Mouse (Mus musculus): Measurements from ENCODE around the gene Plcb4. TPM values are rescaled to one million over a fixed set of nuclear protein-coding genes. Genes with fewer than 3 reads are reported as not detected.

Plcb4 gene
- polyA plus RNA-seq, 1 experiment from 2014 or later, result 32.8 TPM

GRCm38 (mm10) chr2:135677601-135678000, 18.8 kb downstream of the Plcb4 start:
- H3K9me3 ChIP-seq, result no peaks in the 10 kb centered on the region
- no peak overlapping the region for H3K9ac ChIP-seq
- H3K27me3 ChIP-seq (replicated peaks), result no peaks in the 10 kb centered on the region
- H3K4me3 ChIP-seq, result no peak overlapping the region
- no peaks in the 10 kb centered on the region for H3K36me3 ChIP-seq
- no peak for ATAC-seq (ENCODE audit: low FRiP score, low read depth)
- H3K4me1 ChIP-seq, result no peaks in the 10 kb centered on the region
- H3K4me2 ChIP-seq (replicated peaks), result no peak overlapping the region
- WGBS, result 73% methylated on average over 5 of the region's 5 CpGs
- H3K27ac ChIP-seq, result no peak overlapping the region

- no peak overlapping the region for H3K4me2 ChIP-seq (replicated peaks)
- no peaks in the 10 kb centered on the region for H3K9me3 ChIP-seq
- no peak overlapping the region for H3K27ac ChIP-seq
- no peaks in the 10 kb centered on the region for H3K27me3 ChIP-seq (replicated peaks)
- no peaks in the 10 kb centered on the region for H3K36me3 ChIP-seq
- 75% methylated on average over 8 of the region's 8 CpGs for WGBS
- no peaks in the 10 kb centered on the region for H3K4me1 ChIP-seq
- ATAC-seq (ENCODE audit: low FRiP score, low read depth), result no peak
- H3K9ac ChIP-seq, result no peak overlapping the region
- no peak overlapping the region for H3K4me3 ChIP-seq
These were observed 21.2 kb downstream of the Plcb4 start for GRCm38 (mm10) chr2:135680001-135680400.

DNA sequence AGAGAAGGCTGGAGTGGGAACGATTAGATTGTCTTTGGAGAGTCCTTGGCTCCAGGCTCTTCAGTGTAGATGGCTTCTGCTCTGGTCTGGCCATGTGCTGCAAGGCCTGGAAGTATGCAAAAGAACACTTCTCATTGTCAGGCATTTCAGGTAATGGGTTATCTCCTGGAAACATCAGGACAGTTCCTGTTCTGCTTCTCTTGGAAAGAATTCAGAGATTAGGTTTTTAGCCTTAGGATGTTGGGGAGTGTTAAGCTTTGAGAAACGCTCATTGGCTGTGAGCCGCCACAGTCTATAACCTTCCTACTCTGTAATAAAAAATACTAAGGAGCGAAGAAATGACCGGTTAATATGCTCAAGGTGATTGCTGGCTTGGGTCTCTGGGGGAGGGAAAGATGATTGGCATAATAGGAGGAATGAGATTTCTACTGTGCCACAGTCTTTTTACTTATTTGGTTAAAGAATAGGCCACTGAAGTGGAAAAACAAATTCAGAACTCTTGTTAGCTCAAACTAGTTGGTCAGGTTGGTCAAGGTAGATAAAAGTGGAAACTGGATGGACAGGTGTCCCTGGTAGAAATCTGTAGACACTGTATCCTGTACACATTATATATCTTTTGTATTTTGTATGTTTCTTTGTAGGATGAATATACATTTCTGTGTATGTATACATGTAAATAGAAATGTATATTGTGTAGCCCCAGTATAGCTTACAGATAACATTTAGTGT, 21.8 kb downstream of the Plcb4 start:
- 90% methylated on average over 5 of the region's 5 CpGs for WGBS
- H3K4me1 ChIP-seq, result no peaks in the 10 kb centered on the region
- H3K9ac ChIP-seq, result no peak overlapping the region
- no peaks in the 10 kb centered on the region for H3K36me3 ChIP-seq
- H3K27ac ChIP-seq, result no peak overlapping the region
- H3K9me3 ChIP-seq, result no peaks in the 10 kb centered on the region
- H3K4me2 ChIP-seq (replicated peaks), result no peak overlapping the region
- no peak for ATAC-seq (ENCODE audit: low FRiP score, low read depth)
- no peaks in the 10 kb centered on the region for H3K27me3 ChIP-seq (replicated peaks)
- H3K4me3 ChIP-seq, result no peak overlapping the region

DNA sequence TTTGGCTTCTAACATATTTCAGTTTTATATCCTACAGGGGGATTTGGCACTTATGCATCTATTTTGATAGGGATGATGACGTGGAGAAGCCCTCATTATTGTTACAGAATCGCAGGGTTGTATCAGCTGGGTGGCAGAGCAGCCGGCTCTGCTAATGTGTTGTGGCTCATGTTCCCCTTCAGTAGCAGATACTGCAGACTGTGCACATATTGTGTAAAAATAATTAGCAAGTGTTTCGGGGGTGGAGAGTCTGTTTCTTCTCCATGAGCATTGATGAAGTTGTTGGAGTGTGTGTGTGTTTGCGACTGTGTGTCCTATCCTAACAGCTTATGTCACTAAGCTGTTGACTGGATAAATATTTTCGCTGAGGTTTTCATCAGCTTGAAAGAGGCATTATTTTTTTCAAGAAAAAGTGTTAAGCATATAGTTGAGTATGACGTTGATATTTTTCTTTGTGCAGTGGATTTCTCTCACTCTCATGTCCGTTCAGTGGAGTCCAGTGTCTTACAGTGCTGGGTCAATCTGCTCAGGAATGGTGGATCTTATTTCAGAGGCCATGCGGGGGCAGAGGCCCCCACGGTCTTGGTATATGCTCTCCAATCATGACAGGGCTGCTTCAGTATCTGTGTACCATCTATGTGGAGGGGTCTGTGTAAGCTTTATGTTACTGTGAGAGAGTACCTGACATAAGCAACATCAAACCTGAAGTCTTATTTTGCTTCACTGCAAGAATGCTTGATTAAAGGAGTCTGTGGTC, 25.1 kb downstream of the Plcb4 start:
- H3K9me3 ChIP-seq, result no peaks in the 10 kb centered on the region
- no peak for ATAC-seq (ENCODE audit: low FRiP score, low read depth)
- H3K4me3 ChIP-seq, result no peak overlapping the region
- 86% methylated on average over 10 of the region's 10 CpGs for WGBS
- H3K27me3 ChIP-seq (replicated peaks), result no peaks in the 10 kb centered on the region
- H3K9ac ChIP-seq, result no peak overlapping the region
- H3K27ac ChIP-seq, result no peak overlapping the region
- no peak overlapping the region for H3K4me2 ChIP-seq (replicated peaks)
- H3K36me3 ChIP-seq, result no peaks in the 10 kb centered on the region
- no peaks in the 10 kb centered on the region for H3K4me1 ChIP-seq

DNA sequence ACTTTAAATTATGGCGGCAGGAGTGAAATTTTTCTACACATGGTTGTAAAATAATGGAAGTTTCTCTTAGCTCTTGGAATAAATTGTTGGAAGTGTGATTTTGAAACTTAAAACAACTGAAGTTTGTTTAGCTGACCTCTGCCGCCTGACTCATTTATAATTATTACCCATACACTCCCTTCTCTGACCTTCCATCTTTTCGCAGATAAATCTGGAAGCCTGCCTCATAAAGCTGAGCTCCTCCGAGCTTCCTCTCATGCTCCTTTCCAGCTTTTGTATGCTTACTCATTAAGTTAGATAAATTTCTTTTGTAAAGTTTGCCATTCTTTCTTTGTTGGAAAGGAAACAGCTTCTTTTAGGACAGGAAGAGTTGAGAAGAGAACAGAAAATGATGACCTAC, 27.9 kb downstream of the Plcb4 start:
- H3K4me1 ChIP-seq, result no peaks in the 10 kb centered on the region
- H3K4me3 ChIP-seq, result no peak overlapping the region
- H3K27me3 ChIP-seq (replicated peaks), result no peaks in the 10 kb centered on the region
- 84% methylated on average over 4 of the region's 4 CpGs for WGBS
- no peak overlapping the region for H3K9ac ChIP-seq
- no peak overlapping the region for H3K27ac ChIP-seq
- H3K9me3 ChIP-seq, result no peaks in the 10 kb centered on the region
- H3K36me3 ChIP-seq, result no peaks in the 10 kb centered on the region
- no peak overlapping the region for H3K4me2 ChIP-seq (replicated peaks)
- ATAC-seq (ENCODE audit: low FRiP score, low read depth), result no peak

DNA sequence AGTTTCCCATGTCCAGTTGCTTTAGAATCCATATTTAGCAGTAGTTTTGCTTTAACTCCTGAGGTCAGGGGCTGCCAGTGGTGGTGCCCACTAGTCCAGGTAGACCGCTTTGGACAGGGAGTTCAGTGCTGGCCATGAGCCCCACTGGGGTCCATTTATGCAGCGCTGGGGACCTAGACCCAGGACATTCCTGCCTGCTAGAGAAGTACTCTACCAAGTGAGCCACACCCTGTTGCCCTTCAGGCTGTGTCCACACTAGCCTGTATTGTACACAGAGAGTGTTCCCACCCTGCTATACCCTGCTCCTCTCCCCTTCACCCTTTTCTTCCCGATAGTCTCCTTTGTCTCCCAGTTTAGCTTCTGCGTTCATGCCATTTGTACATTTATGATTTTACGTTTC, 28.8 kb downstream of the Plcb4 start:
- WGBS, result 89% methylated on average over 5 of the region's 5 CpGs
- H3K4me2 ChIP-seq (replicated peaks), result no peak overlapping the region

GRCm38 (mm10) chr2:135692568-135693488, 34.0 kb downstream of the Plcb4 start:
- WGBS, result 69% methylated on average over 12 of the region's 12 CpGs
- no peak for ATAC-seq (ENCODE audit: low FRiP score, low read depth)
- no peaks in the 10 kb centered on the region for H3K36me3 ChIP-seq

More for the DNA sequence above, 28.8 kb downstream of the Plcb4 start:
- Histone ChIP-seq H3K4me3 (no peak overlapping the region), H3K9me3 (no peaks in the 10 kb centered on the region), H3K27ac (no peak overlapping the region), H3K4me1 (peaks cover 3% of the 10 kb centered on the region; the same call in 1 of the 2 replicates), H3K36me3 (no peaks in the 10 kb centered on the region), H3K9ac (no peak overlapping the region), H3K27me3 (replicated peaks) (no peaks in the 10 kb centered on the region)
- no peak for ATAC-seq (ENCODE audit: low FRiP score, low read depth)

DNA sequence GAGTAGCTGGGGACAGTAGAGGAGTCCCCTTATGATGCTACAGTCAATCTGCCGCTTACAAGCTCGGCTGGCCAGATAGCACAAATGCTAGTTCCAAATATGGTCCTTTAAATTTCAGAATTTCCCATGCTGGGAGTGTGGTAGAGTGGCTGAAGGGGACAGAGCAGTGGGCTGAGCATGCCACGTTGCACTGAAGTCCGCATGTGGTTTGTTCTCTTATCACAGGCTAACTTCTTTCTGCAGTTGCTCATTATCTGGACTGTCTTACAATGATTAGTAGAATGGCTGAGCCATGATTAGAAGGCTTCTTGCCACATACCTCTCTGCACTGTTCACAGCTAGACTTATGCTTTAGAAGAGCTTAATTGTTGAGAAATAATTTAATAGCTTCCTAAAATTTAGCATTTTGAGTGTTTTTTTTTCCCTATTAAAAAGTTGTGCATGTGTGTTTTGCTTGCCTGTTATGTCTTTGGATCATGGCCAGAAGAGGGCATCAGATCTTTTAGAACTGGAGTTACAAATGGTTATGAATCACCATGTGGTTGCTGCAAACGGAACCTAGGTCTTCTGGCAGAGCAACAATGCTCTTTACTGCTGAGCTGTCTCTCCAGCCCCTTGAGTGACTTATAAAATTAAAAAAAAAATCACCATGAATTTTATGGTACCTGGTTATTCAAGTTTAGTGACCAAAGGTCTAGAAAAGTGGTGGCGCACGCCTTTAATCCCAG, 42.0 kb downstream of the Plcb4 start:
- Histone ChIP-seq H3K27ac (no peak overlapping the region), H3K36me3 (no peaks in the 10 kb centered on the region), H3K9ac (no peak overlapping the region), H3K4me3 (no peak overlapping the region), H3K27me3 (replicated peaks) (no peaks in the 10 kb centered on the region), H3K4me2 (replicated peaks) (no peak overlapping the region), H3K4me1 (no peaks in the 10 kb centered on the region), H3K9me3 (no peaks in the 10 kb centered on the region)
- 91% methylated on average over 7 of the region's 7 CpGs for WGBS
- ATAC-seq (ENCODE audit: low FRiP score, low read depth), result no peak

More at GRCm38 (mm10) chr2:135692568-135693488, 34.0 kb downstream of the Plcb4 start:
- Histone ChIP-seq H3K4me1 (peaks cover 5% of the 10 kb centered on the region; the same call in 1 of the 2 replicates), H3K27me3 (replicated peaks) (no peaks in the 10 kb centered on the region), H3K4me2 (replicated peaks) (no peak overlapping the region), H3K27ac (no peak overlapping the region), H3K9me3 (no peaks in the 10 kb centered on the region), H3K4me3 (no peak overlapping the region), H3K9ac (no peak overlapping the region)

DNA sequence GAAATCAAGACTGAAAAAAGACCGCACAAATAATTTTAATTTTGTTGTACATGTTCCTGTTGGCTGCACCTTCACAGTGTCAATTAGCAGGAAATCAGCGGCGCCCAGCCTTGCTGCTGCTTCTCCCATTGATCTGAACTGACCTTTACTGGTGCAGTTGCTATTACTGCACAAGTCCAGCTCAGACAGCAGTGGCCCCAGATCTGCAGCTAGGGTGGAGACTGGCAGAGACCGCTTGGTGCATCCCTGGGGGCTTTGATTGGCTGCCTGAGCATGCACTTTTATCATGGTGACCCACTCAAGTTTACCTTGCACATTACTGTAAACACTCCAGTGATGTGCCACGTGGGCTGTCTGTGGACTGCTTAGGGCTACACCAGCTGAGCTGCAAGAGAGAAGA, 45.9 kb downstream of the Plcb4 start:
- no peak overlapping the region for H3K4me3 ChIP-seq
- H3K4me2 ChIP-seq (replicated peaks), result no peak overlapping the region
- H3K27me3 ChIP-seq (replicated peaks), result no peaks in the 10 kb centered on the region
- no peak overlapping the region for H3K9ac ChIP-seq
- no peaks in the 10 kb centered on the region for H3K4me1 ChIP-seq
- no peaks in the 10 kb centered on the region for H3K9me3 ChIP-seq
- no peak for ATAC-seq (ENCODE audit: low FRiP score, low read depth)
- no peaks in the 10 kb centered on the region for H3K36me3 ChIP-seq
- H3K27ac ChIP-seq, result no peak overlapping the region
- 93% methylated on average over 5 of the region's 5 CpGs for whole genome bisulfite sequencing

GRCm38 (mm10) chr2:135707305-135707704, 48.5 kb downstream of the Plcb4 start:
- H3K27ac ChIP-seq, result no peak overlapping the region
- H3K4me1 ChIP-seq, result peaks cover 13% of the 10 kb centered on the region
- H3K9me3 ChIP-seq, result no peaks in the 10 kb centered on the region
- H3K27me3 ChIP-seq (replicated peaks), result no peaks in the 10 kb centered on the region
- no peaks in the 10 kb centered on the region for H3K36me3 ChIP-seq
- no peak for ATAC-seq (ENCODE audit: low FRiP score, low read depth)
- H3K4me2 ChIP-seq (replicated peaks), result no peak overlapping the region
- H3K4me3 ChIP-seq, result no peak overlapping the region
- WGBS, result 95% methylated on average over 2 of the region's 2 CpGs
- no peak overlapping the region for H3K9ac ChIP-seq

DNA sequence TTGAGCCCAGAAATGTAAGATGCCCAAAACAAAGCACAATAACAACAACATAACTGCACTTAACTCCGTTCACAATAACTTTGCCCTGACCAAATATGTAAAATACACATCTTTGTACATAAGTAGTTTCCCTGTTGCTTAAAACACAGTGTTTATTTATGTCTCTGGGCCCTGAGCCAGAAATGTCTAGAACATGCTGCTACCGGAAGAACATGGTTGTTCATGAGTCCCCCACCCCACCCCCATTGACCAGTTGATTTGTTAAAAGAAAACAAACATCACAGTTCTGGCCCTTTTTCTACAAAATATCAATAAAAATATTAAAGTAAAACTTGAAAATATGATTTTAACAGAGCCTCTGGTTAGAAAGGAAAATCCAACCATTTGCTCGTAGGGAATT, 49.6 kb downstream of the Plcb4 start:
- Histone ChIP-seq H3K9ac (no peak overlapping the region), H3K27me3 (replicated peaks) (no peaks in the 10 kb centered on the region), H3K36me3 (no peaks in the 10 kb centered on the region), H3K9me3 (no peaks in the 10 kb centered on the region), H3K4me1 (peaks cover 21% of the 10 kb centered on the region), H3K4me3 (no peak overlapping the region), H3K27ac (no peak overlapping the region), H3K4me2 (replicated peaks) (no peak overlapping the region)
- WGBS, result 82% methylated on average over 3 of the region's 3 CpGs
- ATAC-seq (ENCODE audit: low FRiP score, low read depth), result no peak
